Mouse (Mus musculus): Measurements from ENCODE around the gene Fos. TPM values are rescaled to one million over a fixed set of nuclear protein-coding genes. Genes with fewer than 3 reads are reported as not detected.

Gene Fos
- polyA plus RNA-seq (2014; fragmentation: Nextera tagmentation; extraction: Ambion mirVana): 2.7 and 3.4 TPM in 2 replicates

DNA sequence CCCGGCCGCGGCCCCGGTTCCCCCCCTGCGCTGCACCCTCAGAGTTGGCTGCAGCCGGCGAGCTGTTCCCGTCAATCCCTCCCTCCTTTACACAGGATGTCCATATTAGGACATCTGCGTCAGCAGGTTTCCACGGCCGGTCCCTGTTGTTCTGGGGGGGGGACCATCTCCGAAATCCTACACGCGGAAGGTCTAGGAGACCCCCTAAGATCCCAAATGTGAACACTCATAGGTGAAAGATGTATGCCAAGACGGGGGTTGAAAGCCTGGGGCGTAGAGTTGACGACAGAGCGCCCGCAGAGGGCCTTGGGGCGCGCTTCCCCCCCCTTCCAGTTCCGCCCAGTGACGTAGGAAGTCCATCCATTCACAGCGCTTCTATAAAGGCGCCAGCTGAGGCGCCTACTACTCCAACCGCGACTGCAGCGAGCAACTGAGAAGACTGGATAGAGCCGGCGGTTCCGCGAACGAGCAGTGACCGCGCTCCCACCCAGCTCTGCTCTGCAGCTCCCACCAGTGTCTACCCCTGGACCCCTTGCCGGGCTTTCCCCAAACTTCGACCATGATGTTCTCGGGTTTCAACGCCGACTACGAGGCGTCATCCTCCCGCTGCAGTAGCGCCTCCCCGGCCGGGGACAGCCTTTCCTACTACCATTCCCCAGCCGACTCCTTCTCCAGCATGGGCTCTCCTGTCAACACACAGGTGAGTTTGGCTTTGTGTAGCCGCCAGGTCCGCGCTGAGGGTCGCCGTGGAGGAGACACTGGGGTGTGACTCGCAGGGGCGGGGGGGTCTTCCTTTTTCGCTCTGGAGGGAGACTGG, at the start of gene Fos:
TSS of gene Fos (plus strand) at position 410 of the 817 bp plus-strand sequence.
- H3K4me3 ChIP-seq (replicated peaks; ENCODE audit: low read length): peak within 1 kb of the TSS; percentile 46
- peaks cover 27% of the 10 kb centered on the region for H3K4me1 ChIP-seq (replicated peaks; ENCODE audit: control insufficient read depth, insufficient read depth, low read length)
- H3K9ac ChIP-seq: peak within 1 kb of the TSS; percentile 48
- ATAC-seq (ENCODE audit: low FRiP score) (peak; percentile 87), DNase-seq (ENCODE audit: low spot score) (peak; percentile 85)
- WGBS: under 1% methylated on average over 53 of the region's 56 CpGs
- H3K27me3 ChIP-seq (ENCODE audit: control insufficient read depth, insufficient read depth, low read length): peaks cover 26% of the 10 kb centered on the region
- no peaks in the 10 kb centered on the region for H3K36me3 ChIP-seq (replicated peaks; ENCODE audit: control insufficient read depth, insufficient read depth)
- H3K27ac ChIP-seq: 0 out of 2 replicates have a peak within 1 kb of the TSS, but pooled peaks have one; percentile 34
- peak within 1 kb of the TSS; percentile 100 for H3K4me2 ChIP-seq (replicated peaks)
- no peaks in the 10 kb centered on the region for H3K9me3 ChIP-seq (ENCODE audit: control insufficient read depth, low read length)

DNA sequence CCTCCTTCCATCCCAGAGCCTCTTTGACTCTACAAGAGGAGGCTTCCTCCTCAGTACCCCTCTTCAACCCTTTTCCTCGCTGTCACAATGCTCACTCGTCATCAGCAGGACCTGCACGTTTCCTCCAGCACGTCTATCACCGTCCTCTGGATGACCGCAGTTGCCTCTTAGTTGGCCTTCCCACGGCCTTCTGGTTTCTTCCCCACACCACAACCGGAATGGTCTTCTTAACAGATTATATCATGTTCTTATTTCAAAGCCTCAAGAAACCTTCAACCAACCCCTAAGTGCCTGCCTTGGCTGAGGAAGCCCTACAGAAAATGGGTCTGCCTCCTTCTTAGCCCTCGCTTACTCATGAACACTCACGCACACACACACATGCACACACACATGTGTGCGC, 48.0 kb upstream of the Fos start:
- ATAC-seq (ENCODE audit: low FRiP score): no peak
- WGBS: 92% methylated on average over 11 of the region's 11 CpGs

DNA sequence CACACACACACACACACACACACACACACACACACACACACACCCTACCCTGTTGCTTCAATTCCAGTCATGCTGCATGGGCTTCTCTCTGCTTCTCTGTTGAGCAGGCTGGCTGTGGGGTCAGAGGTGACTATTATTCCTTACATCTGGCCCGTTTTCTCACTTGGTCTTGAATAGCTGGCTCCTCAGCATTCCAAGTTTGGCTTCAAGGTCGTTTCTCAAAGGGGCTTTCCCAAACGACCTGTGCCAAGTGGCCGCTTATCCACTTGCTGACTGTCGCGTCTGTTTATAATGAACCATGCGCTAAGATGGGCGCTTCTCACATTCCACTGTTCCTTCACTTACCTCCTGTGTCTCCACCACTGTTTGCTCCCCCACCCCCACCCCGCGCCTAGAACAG, 47.6 kb upstream of the Fos start:
- H3K4me3 ChIP-seq (replicated peaks; ENCODE audit: low read length): no peak overlapping the region
- ATAC-seq (ENCODE audit: low FRiP score) (no peak), DNase-seq (ENCODE audit: low spot score) (no peak)
- H3K36me3 ChIP-seq (replicated peaks; ENCODE audit: control insufficient read depth, insufficient read depth): no peaks in the 10 kb centered on the region
- no peaks in the 10 kb centered on the region for H3K27me3 ChIP-seq (ENCODE audit: control insufficient read depth, insufficient read depth, low read length)
- H3K4me2 ChIP-seq (replicated peaks): no peak overlapping the region
- no peak overlapping the region for H3K27ac ChIP-seq
- H3K4me1 ChIP-seq (replicated peaks; ENCODE audit: control insufficient read depth, insufficient read depth, low read length): no peaks in the 10 kb centered on the region
- no peak overlapping the region for H3K9ac ChIP-seq
- 58% methylated on average over 10 of the region's 10 CpGs for WGBS
- no peaks in the 10 kb centered on the region for H3K9me3 ChIP-seq (ENCODE audit: control insufficient read depth, low read length)

More for the DNA sequence above, 48.0 kb upstream of the Fos start:
- Histone ChIP-seq H3K4me2 (replicated peaks) (no peak overlapping the region), H3K27ac (no peak overlapping the region), H3K27me3 (ENCODE audit: control insufficient read depth, insufficient read depth, low read length) (no peaks in the 10 kb centered on the region), H3K36me3 (replicated peaks; ENCODE audit: control insufficient read depth, insufficient read depth) (no peaks in the 10 kb centered on the region), H3K4me3 (replicated peaks; ENCODE audit: low read length) (no peak overlapping the region), H3K9ac (no peak overlapping the region), H3K4me1 (replicated peaks; ENCODE audit: control insufficient read depth, insufficient read depth, low read length) (no peaks in the 10 kb centered on the region), H3K9me3 (ENCODE audit: control insufficient read depth, low read length) (no peaks in the 10 kb centered on the region)
- DNase-seq (ENCODE audit: low spot score): no peak

DNA sequence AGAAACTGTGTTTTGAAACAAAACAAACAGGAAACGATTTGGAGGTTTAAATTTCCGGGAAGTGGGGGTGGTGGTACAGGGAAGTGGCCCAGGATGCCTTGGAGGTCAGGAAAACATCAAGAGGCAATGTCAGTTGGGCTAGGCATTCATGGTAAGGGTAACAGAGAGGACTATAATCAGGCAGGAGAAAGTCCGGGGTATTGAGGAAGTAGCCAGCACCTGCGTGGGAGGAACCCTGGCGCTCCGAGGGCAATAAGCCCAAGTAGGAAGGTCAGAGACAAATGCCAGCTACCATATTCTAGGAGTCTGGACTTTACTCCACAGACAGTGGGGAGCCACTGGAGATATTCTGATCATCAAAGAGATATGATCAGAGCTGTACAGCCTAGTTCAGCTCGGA, 45.9 kb upstream of the Fos start:
- Histone ChIP-seq H3K9ac (no peak overlapping the region), H3K4me2 (replicated peaks) (no peak overlapping the region), H3K27me3 (ENCODE audit: control insufficient read depth, insufficient read depth, low read length) (no peaks in the 10 kb centered on the region), H3K4me1 (replicated peaks; ENCODE audit: control insufficient read depth, insufficient read depth, low read length) (no peaks in the 10 kb centered on the region), H3K27ac (no peak overlapping the region), H3K36me3 (replicated peaks; ENCODE audit: control insufficient read depth, insufficient read depth) (no peaks in the 10 kb centered on the region), H3K9me3 (ENCODE audit: control insufficient read depth, low read length) (no peaks in the 10 kb centered on the region), H3K4me3 (replicated peaks; ENCODE audit: low read length) (no peak overlapping the region)
- WGBS: 83% methylated on average over 7 of the region's 7 CpGs
- DNase-seq (ENCODE audit: low spot score) (no peak), ATAC-seq (ENCODE audit: low FRiP score) (no peak)

DNA sequence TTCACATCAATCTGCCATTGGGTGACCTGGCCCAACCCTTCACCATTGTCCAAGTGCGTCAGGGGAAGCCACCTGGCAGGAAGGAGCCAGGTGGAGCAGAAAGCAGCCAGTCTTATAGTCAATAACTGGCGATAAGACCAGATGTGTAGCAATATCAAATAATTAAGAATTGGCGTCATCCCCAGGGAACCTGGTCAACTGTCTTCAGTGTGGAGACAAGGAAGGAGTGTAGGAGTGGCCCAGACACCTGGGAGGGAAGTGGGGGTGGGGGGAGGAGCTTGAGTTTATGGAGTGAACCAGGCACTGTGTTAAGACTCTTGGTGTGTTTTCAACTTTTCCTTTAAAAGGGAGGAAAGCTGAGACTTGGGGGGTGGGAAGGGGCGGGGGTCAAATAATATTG, 43.7 kb upstream of the Fos start:
- H3K4me2 ChIP-seq (replicated peaks): no peak overlapping the region
- ATAC-seq (ENCODE audit: low FRiP score) (no peak), DNase-seq (ENCODE audit: low spot score) (no peak)
- no peak overlapping the region for H3K9ac ChIP-seq
- no peaks in the 10 kb centered on the region for H3K4me1 ChIP-seq (replicated peaks; ENCODE audit: control insufficient read depth, insufficient read depth, low read length)
- no peak overlapping the region for H3K4me3 ChIP-seq (replicated peaks; ENCODE audit: low read length)
- no peaks in the 10 kb centered on the region for H3K36me3 ChIP-seq (replicated peaks; ENCODE audit: control insufficient read depth, insufficient read depth)
- no peak overlapping the region for H3K27ac ChIP-seq
- no peaks in the 10 kb centered on the region for H3K9me3 ChIP-seq (ENCODE audit: control insufficient read depth, low read length)
- H3K27me3 ChIP-seq (ENCODE audit: control insufficient read depth, insufficient read depth, low read length): no peaks in the 10 kb centered on the region
- 85% methylated on average over 4 of the region's 4 CpGs for WGBS

DNA sequence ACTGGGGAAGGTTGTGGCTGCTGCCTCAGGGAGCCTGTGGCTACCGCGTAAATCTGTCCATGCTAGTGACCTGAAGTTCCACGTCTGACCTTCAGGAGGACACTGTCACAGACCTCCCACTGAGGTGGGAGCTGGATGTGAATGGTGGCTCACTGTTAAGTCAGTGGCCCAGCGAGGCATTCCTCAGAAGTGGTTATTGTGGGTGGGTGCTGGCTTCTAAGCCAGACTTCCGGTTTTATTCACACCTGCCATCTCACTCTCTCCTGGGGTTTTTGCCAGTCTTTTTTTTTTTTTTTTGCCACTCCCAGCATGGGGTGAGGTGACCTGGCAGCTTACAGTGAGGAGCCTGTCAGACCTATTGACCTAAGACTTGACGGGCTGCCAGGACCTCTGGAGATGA, 43.3 kb upstream of the Fos start:
- 0 out of 2 replicates have a peak, but pooled peaks cover under 1% of the 10 kb centered on the region for H3K4me1 ChIP-seq (replicated peaks; ENCODE audit: control insufficient read depth, insufficient read depth, low read length)
- H3K9me3 ChIP-seq (ENCODE audit: control insufficient read depth, low read length): no peaks in the 10 kb centered on the region
- 55% methylated on average over 6 of the region's 6 CpGs for WGBS
- no peak overlapping the region for H3K4me3 ChIP-seq (replicated peaks; ENCODE audit: low read length)
- DNase-seq (ENCODE audit: low spot score): no peak
- no peak overlapping the region for H3K9ac ChIP-seq
- no peak overlapping the region for H3K27ac ChIP-seq
- no peaks in the 10 kb centered on the region for H3K27me3 ChIP-seq (ENCODE audit: control insufficient read depth, insufficient read depth, low read length)
- H3K36me3 ChIP-seq (replicated peaks; ENCODE audit: control insufficient read depth, insufficient read depth): no peaks in the 10 kb centered on the region
- no peak overlapping the region for H3K4me2 ChIP-seq (replicated peaks)
- ATAC-seq (ENCODE audit: low FRiP score): no peak

DNA sequence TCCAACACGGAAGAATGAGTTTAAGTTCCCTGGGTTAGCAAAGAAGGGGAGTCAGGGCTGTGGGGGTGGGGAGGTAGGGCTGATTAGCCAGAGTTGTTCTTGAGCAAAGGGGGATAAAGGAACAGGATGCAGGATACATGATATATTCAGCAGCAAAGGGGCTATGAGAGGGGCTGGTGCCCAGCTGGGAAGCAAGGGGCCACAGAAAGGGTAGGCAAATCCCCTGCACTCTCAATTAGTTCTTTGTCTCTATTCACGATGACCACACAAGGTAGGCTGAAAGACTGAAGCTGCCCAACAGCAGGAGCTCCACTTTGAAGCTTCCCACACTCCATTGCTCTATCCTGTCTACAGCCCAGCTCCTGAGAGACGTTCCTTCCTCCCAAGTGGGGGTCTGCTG, 39.8 kb upstream of the Fos start:
- Histone ChIP-seq H3K4me3 (replicated peaks; ENCODE audit: low read length) (no peak overlapping the region), H3K27me3 (ENCODE audit: control insufficient read depth, insufficient read depth, low read length) (no peaks in the 10 kb centered on the region), H3K9ac (no peak overlapping the region), H3K4me1 (replicated peaks; ENCODE audit: control insufficient read depth, insufficient read depth, low read length) (peaks cover 22% of the 10 kb centered on the region), H3K36me3 (replicated peaks; ENCODE audit: control insufficient read depth, insufficient read depth) (no peaks in the 10 kb centered on the region), H3K4me2 (replicated peaks) (no peak overlapping the region), H3K9me3 (ENCODE audit: control insufficient read depth, low read length) (no peaks in the 10 kb centered on the region), H3K27ac (no peak overlapping the region)
- WGBS: 9% methylated on average over 3 of the region's 3 CpGs
- ATAC-seq (ENCODE audit: low FRiP score) (no peak), DNase-seq (ENCODE audit: low spot score) (no peak)

DNA sequence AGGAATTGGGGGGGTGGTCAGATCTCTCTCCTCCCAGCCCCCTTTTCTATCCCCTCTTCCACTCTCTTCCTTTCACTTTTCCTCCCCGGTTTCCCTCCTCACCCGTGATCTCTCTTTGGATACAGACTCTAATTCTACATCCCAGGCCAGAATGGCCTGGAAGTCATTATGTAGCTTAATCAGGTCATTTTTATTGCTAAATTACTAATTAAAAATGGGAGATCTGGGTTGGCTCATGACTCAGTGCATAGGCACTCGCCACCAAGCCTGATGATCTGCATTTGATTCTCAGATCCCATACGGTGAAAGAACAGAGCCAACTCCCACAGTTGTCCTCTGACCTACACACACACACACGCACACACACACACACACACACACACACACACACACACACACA, 39.2 kb upstream of the Fos start:
- H3K9ac ChIP-seq: no peak overlapping the region
- H3K9me3 ChIP-seq (ENCODE audit: control insufficient read depth, low read length): no peaks in the 10 kb centered on the region
- WGBS: 63% methylated on average over 5 of the region's 5 CpGs
- H3K4me1 ChIP-seq (replicated peaks; ENCODE audit: control insufficient read depth, insufficient read depth, low read length): peaks cover 22% of the 10 kb centered on the region
- H3K4me2 ChIP-seq (replicated peaks): no peak overlapping the region
- no peak for ATAC-seq (ENCODE audit: low FRiP score)
- DNase-seq (ENCODE audit: low spot score): no peak
- no peaks in the 10 kb centered on the region for H3K27me3 ChIP-seq (ENCODE audit: control insufficient read depth, insufficient read depth, low read length)
- no peak overlapping the region for H3K4me3 ChIP-seq (replicated peaks; ENCODE audit: low read length)
- H3K36me3 ChIP-seq (replicated peaks; ENCODE audit: control insufficient read depth, insufficient read depth): no peaks in the 10 kb centered on the region
- H3K27ac ChIP-seq: no peak overlapping the region

DNA sequence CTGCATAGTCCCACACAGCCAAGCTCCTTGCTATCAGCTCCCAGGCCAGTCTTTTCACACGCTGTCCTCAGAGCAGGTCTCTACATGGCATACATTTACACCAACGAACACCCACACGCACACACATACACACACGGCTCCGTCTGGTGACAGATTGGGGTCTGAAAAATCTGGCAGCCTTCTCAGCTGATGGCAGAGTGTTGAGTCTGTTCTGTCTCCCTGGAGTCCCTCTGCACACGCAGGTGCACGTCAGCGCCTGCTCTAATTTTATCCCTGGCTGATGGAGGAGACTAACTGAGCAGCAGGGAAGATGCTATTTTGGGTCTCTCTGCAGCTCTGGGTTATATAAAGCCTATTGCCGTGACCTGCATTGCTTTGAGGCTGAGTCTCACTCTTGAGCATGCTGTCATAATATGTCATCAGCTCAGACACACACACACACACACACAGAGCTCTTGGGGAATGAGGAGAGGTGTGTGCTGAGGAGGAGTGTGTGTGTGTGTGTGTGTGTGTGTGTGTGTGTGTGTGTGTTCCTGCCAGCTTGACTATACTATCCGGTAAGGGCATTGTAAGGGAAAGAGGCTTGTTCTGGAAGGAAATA, 37.6 kb upstream of the Fos start:
- no peaks in the 10 kb centered on the region for H3K9me3 ChIP-seq (ENCODE audit: control insufficient read depth, low read length)
- WGBS: 37% methylated on average over 10 of the region's 10 CpGs
- peak; percentile 47 for DNase-seq (ENCODE audit: low spot score)
- peaks cover 22% of the 10 kb centered on the region for H3K4me1 ChIP-seq (replicated peaks; ENCODE audit: control insufficient read depth, insufficient read depth, low read length)
- peak; percentile 77 for ATAC-seq (ENCODE audit: low FRiP score)
- H3K27me3 ChIP-seq (ENCODE audit: control insufficient read depth, insufficient read depth, low read length): no peaks in the 10 kb centered on the region
- H3K4me2 ChIP-seq (replicated peaks): peak overlapping the region; percentile 11; the same call in 1 of the 2 replicates
- peak overlapping the region; percentile 25; the same call in 1 of the 2 replicates for H3K9ac ChIP-seq
- peak overlapping the region; percentile 78 for H3K27ac ChIP-seq
- H3K4me3 ChIP-seq (replicated peaks; ENCODE audit: low read length): no peak overlapping the region
- no peaks in the 10 kb centered on the region for H3K36me3 ChIP-seq (replicated peaks; ENCODE audit: control insufficient read depth, insufficient read depth)
